Mouse (Mus musculus) MEL (cell line): ENCODE data around the gene 4930539E08Rik. TPM values are rescaled to one million over a fixed set of nuclear protein-coding genes. Genes with fewer than 3 reads are reported as not detected.
A peak's percentile ranks its signal among the peaks of the same experiment; 100 is the strongest.

Experiments used
- DNase-seq: peaks from one replicate; pipeline ENCODE4 v3.0.0; 2011; ENCODE audit warnings: low read depth, low spot score
- H3K27ac ChIP-seq: 2 replicates; pipeline ENCODE4 v1.5.1; 2012; ENCODE audit warnings: low read depth, mild to moderate bottlenecking, control low read depth, low read length, moderate library complexity; ENCODE audit not compliant: control insufficient read depth
- H3K27me3 ChIP-seq, 2 experiments: fragments of 150-350 bp in 1 of 2; sonication (generic) in 1 of 2; 2 replicates each; pipeline ENCODE4 v1.6.1; 2012; ENCODE audit warnings: low read length in 2 of 2, mild to moderate bottlenecking in 2 of 2, improper control_type of control experiment in 1 of 2, moderate library complexity in 1 of 2; ENCODE audit not compliant: insufficient read depth in 2 of 2, control insufficient read depth in 1 of 2
- H3K36me3 ChIP-seq, 2 experiments: 2 replicates each; pipeline ENCODE4 v1.6.1; 2012 to 2014; ENCODE audit warnings: low read length in 2 of 2, improper control_type of control experiment in 1 of 2, inconsistent platforms in 1 of 2, mild to moderate bottlenecking in 1 of 2; ENCODE audit not compliant: insufficient read depth in 2 of 2, control insufficient read depth in 1 of 2
- H3K4me1 ChIP-seq, 2 experiments: fragments of 150-350 bp in 1 of 2; sonication (generic) in 1 of 2; 2 replicates each; pipeline ENCODE4 v1.6.1; 2012; ENCODE audit warnings: low read length in 2 of 2, improper control_type of control experiment in 1 of 2, mild to moderate bottlenecking in 1 of 2; ENCODE audit not compliant: insufficient read depth in 2 of 2, control insufficient read depth in 1 of 2
- H3K4me3 ChIP-seq, 2 experiments: fragments of 150-350 bp in 1 of 2; sonication (generic) in 1 of 2; 2 replicates each; pipeline ENCODE4 v1.5.1; 2012; ENCODE audit warnings: low read depth in 2 of 2, low read length in 2 of 2, mild to moderate bottlenecking in 2 of 2, moderate library complexity in 2 of 2, control low read depth in 1 of 2, improper control_type of control experiment in 1 of 2; ENCODE audit not compliant: control insufficient read depth in 1 of 2, insufficient read depth in 1 of 2
- H3K79me2 ChIP-seq: 2 replicates; pipeline ENCODE4 v1.6.1; 2012; ENCODE audit warnings: mild to moderate bottlenecking, low read length, moderate library complexity; ENCODE audit not compliant: control insufficient read depth, poor library complexity, insufficient read depth
- H3K9ac ChIP-seq: 2 replicates; pipeline ENCODE4 v1.6.1; 2012; ENCODE audit warnings: low read depth, mild to moderate bottlenecking, control low read depth, low read length, moderate library complexity; ENCODE audit not compliant: control insufficient read depth, poor library complexity, severe bottlenecking
- H3K9me3 ChIP-seq: fragments of 150-350 bp; sonication (generic); replicated peaks from 2 replicates; pipeline ENCODE4 v1.6.1; 2012; ENCODE audit warnings: mild to moderate bottlenecking, low read length, improper control_type of control experiment, moderate library complexity; ENCODE audit not compliant: insufficient read depth
- BHLHE40 ChIP-seq: IDR thresholded peaks from 2 replicates; pipeline ENCODE4 v1.6.1; 2012; ENCODE audit warnings: low read depth, mild to moderate bottlenecking, inconsistent platforms, low read length, improper control_type of control experiment, borderline replicate concordance
- CHD1 ChIP-seq: IDR thresholded peaks from 2 replicates; pipeline ENCODE4 v1.6.1; 2012; ENCODE audit warnings: low read depth, mild to moderate bottlenecking, inconsistent platforms, low read length, improper control_type of control experiment
- CHD2 ChIP-seq: IDR thresholded peaks from 2 replicates; pipeline ENCODE4 v1.6.1; 2011; ENCODE audit warnings: low read length, improper control_type of control experiment
- CTCF ChIP-seq, 3 experiments: IDR thresholded peaks in 2 of 3; conservative IDR thresholded peaks in 1 of 3; 2 replicates each; pipeline ENCODE4 v1.5.1; 2011 to 2012; ENCODE audit warnings: low read length in 3 of 3, low read depth in 2 of 3, mild to moderate bottlenecking in 2 of 3, improper control_type of control experiment in 1 of 3, inconsistent platforms in 1 of 3, mixed read lengths in 1 of 3, moderate library complexity in 1 of 3; ENCODE audit not compliant: control insufficient read depth in 1 of 3, insufficient read depth in 1 of 3, poor library complexity in 1 of 3, severe bottlenecking in 1 of 3
- E2F4 ChIP-seq: IDR thresholded peaks from 2 replicates; pipeline ENCODE4 v1.6.1; 2011; ENCODE audit warnings: low read depth, low read length, improper control_type of control experiment, borderline replicate concordance
- ELF1 ChIP-seq: IDR thresholded peaks from 2 replicates; pipeline ENCODE4 v1.6.1; 2014; ENCODE audit warnings: low read depth, mild to moderate bottlenecking, inconsistent platforms, low read length, improper control_type of control experiment, moderate library complexity
- ETS1 ChIP-seq: IDR thresholded peaks from 2 replicates; pipeline ENCODE4 v1.6.1; 2012; ENCODE audit warnings: low read depth, mild to moderate bottlenecking, inconsistent platforms, low read length, improper control_type of control experiment, moderate library complexity
- GABPA ChIP-seq: IDR thresholded peaks from 2 replicates; pipeline ENCODE4 v1.6.1; 2012; ENCODE audit warnings: low read depth, mild to moderate bottlenecking, inconsistent platforms, low read length, improper control_type of control experiment, moderate library complexity
- GATA1 ChIP-seq: IDR thresholded peaks from 2 replicates; pipeline ENCODE4 v1.6.1; 2011; ENCODE audit warnings: low read depth, low read length, improper control_type of control experiment
- JUND ChIP-seq: IDR thresholded peaks from 2 replicates; pipeline ENCODE4 v1.6.1; 2011; ENCODE audit warnings: low read depth, mild to moderate bottlenecking, improper control_type of control experiment, low read length
- KAT2A ChIP-seq: conservative IDR thresholded peaks from 2 replicates; pipeline ENCODE4 v1.6.1; 2012; ENCODE audit warnings: low read depth, low read length, improper control_type of control experiment, inconsistent platforms
- MAFK ChIP-seq: IDR thresholded peaks from 2 replicates; pipeline ENCODE4 v1.6.1; 2011; ENCODE audit warnings: low read depth, mild to moderate bottlenecking, low read length, improper control_type of control experiment, borderline replicate concordance
- MAZ ChIP-seq: IDR thresholded peaks from 2 replicates; pipeline ENCODE4 v1.6.1; 2012; ENCODE audit warnings: low read depth, mild to moderate bottlenecking, inconsistent platforms, low read length, improper control_type of control experiment
- MEF2A ChIP-seq: IDR thresholded peaks from 2 replicates; pipeline ENCODE4 v1.6.1; 2014; ENCODE audit warnings: low read depth, mild to moderate bottlenecking, inconsistent platforms, low read length, improper control_type of control experiment; ENCODE audit not compliant: poor library complexity, insufficient replicate concordance, severe bottlenecking; ENCODE audit errors: extremely low read depth
- MXI1 ChIP-seq: IDR thresholded peaks from 2 replicates; pipeline ENCODE4 v1.6.1; 2011; ENCODE audit warnings: mild to moderate bottlenecking, low read depth, low read length, improper control_type of control experiment
- MYB ChIP-seq: IDR thresholded peaks from 2 replicates; pipeline ENCODE4 v1.6.1; 2011; ENCODE audit warnings: mild to moderate bottlenecking, low read depth, low read length, improper control_type of control experiment
- MYC ChIP-seq: IDR thresholded peaks from 2 replicates; pipeline ENCODE4 v1.6.1; 2011; ENCODE audit warnings: low read depth, mild to moderate bottlenecking, low read length, improper control_type of control experiment, moderate library complexity
- NELFE ChIP-seq: IDR thresholded peaks from 2 replicates; pipeline ENCODE4 v1.6.1; 2011; ENCODE audit warnings: low read depth, low read length, improper control_type of control experiment
- NRF1 ChIP-seq: IDR thresholded peaks from 2 replicates; pipeline ENCODE4 v1.6.1; 2014; ENCODE audit warnings: low read depth, mild to moderate bottlenecking, inconsistent platforms, low read length, improper control_type of control experiment, moderate library complexity; ENCODE audit not compliant: poor library complexity, insufficient read depth, severe bottlenecking
- POLR2A ChIP-seq, 2 experiments: IDR thresholded peaks; 2 replicates each; pipeline ENCODE4 v1.6.1; 2011 to 2012; ENCODE audit warnings: low read length in 2 of 2, mild to moderate bottlenecking in 2 of 2, control low read depth in 1 of 2, improper control_type of control experiment in 1 of 2, low read depth in 1 of 2, moderate library complexity in 1 of 2; ENCODE audit not compliant: control insufficient read depth in 1 of 2, insufficient read depth in 1 of 2, poor library complexity in 1 of 2
- POLR2AphosphoS2 ChIP-seq: IDR thresholded peaks from 2 replicates; pipeline ENCODE4 v1.6.1; 2011; ENCODE audit warnings: low read length, improper control_type of control experiment
- POLR2AphosphoS5 ChIP-seq: IDR thresholded peaks from 2 replicates; pipeline ENCODE4 v1.6.1; 2012; ENCODE audit warnings: low read depth, borderline replicate concordance, mild to moderate bottlenecking, inconsistent platforms, low read length, moderate library complexity, mixed read lengths
- RAD21 ChIP-seq: IDR thresholded peaks from 2 replicates; pipeline ENCODE4 v1.6.1; 2011; ENCODE audit warnings: mild to moderate bottlenecking, low read depth, low read length, improper control_type of control experiment
- RCOR1 ChIP-seq: IDR thresholded peaks from 2 replicates; pipeline ENCODE4 v1.6.1; 2012; ENCODE audit warnings: low read depth, mild to moderate bottlenecking, inconsistent platforms, low read length, improper control_type of control experiment
- SIN3A ChIP-seq: IDR thresholded peaks from 2 replicates; pipeline ENCODE4 v1.6.1; 2012; ENCODE audit warnings: low read length, improper control_type of control experiment, inconsistent platforms
- SMC3 ChIP-seq: IDR thresholded peaks from 2 replicates; pipeline ENCODE4 v1.6.1; 2011; ENCODE audit warnings: low read depth, low read length, improper control_type of control experiment
- TAL1 ChIP-seq: IDR thresholded peaks from 2 replicates; pipeline ENCODE4 v1.6.1; 2012; ENCODE audit warnings: mild to moderate bottlenecking, inconsistent platforms, low read length, moderate library complexity, mixed read lengths
- TBP ChIP-seq: IDR thresholded peaks from 2 replicates; pipeline ENCODE4 v1.8.0; 2011; ENCODE audit warnings: low read depth, low read length, improper control_type of control experiment
- TCF12 ChIP-seq: IDR thresholded peaks from 2 replicates; pipeline ENCODE4 v1.6.1; 2014; ENCODE audit warnings: low read depth, mild to moderate bottlenecking, inconsistent platforms, low read length, improper control_type of control experiment, moderate library complexity
- ZC3H11A ChIP-seq: IDR thresholded peaks from 2 replicates; pipeline ENCODE4 v1.6.1; 2012; ENCODE audit warnings: low read depth, mild to moderate bottlenecking, inconsistent platforms, low read length, improper control_type of control experiment
- ZKSCAN1 ChIP-seq: IDR thresholded peaks from 2 replicates; pipeline ENCODE4 v1.6.1; 2012; ENCODE audit warnings: low read depth, mild to moderate bottlenecking, inconsistent platforms, low read length, improper control_type of control experiment, moderate library complexity
- ZMIZ1 ChIP-seq: IDR thresholded peaks from 2 replicates; pipeline ENCODE4 v1.6.1; 2012; ENCODE audit warnings: low read depth, mild to moderate bottlenecking, inconsistent platforms, low read length, improper control_type of control experiment, moderate library complexity
- ZNF384 ChIP-seq: IDR thresholded peaks from 2 replicates; pipeline ENCODE4 v1.6.1; 2012; ENCODE audit warnings: low read depth, mild to moderate bottlenecking, inconsistent platforms, low read length, improper control_type of control experiment
- polyA plus RNA-seq, 2 experiments: library from polyadenylated mRNA; stranded (reverse) in 1 of 2; unstranded in 1 of 2; fragments of >175 nt in 1 of 2; fragments of >200 nt in 1 of 2; gene quantifications; 2 replicates each; pipeline versions ENCODE4 v1.2.1 to v1.2.4; 2012; ENCODE audit warnings: low replicate concordance in 2 of 2, low read depth in 1 of 2; ENCODE audit not compliant: insufficient read length in 2 of 2, insufficient read depth in 1 of 2, missing spikeins in 1 of 2
- total RNA-seq: library from RNA; depleted of rRNA; stranded (reverse); fragments of 300-350 nt; gene quantifications from 2 replicates; pipeline ENCODE4 v1.2.3, GENCODE M21; 2012

The 4930539E08Rik gene
- total and polyA plus RNA-seq, 3 experiments: 0.01 to 0.04 TPM; not detected in 1

GRCm38 (mm10) chr17:28896095-28896780, 18.9 kb downstream of the 4930539E08Rik start (continued):
- TF ChIP-seq JUND: no peak
- no peak; the same call in 1 of the 2 replicates for TF ChIP-seq POLR2AphosphoS2

DNA sequence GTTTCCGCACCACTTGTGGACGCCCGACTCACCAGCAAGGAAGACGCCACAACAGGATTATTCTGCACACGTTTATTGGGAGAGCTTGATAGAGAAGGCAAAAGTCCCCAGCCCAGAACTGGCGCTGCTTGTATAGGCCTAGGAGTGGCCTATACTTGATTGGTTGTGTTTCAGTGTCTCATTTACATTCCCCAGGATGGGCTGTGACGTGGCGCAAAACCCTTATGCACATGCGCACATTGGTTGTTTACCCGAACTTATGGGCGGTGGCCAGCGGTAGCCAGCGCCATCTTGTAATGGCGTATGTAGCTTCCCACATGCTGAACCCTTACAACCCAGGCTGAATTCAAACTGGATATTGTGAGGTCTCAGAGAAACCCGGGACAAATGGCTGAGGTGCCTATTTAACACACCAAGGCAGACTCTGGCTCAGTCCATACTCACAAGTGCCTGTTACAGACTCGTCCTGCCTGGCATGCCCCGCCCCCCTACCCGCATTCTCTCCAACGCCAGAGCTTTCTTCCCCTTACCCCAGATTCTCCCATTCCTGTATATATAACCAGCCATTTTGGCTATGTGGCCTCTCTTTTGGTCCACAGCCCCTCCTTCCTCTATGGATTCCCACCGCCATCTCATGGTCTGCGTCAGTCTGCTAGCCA, 19.8 kb downstream of the 4930539E08Rik start:
- Histone ChIP-seq H3K27ac (peak overlapping the region; percentile 98), H3K9ac (peak overlapping the region; percentile 94), H3K4me3 (peak overlapping the region; percentile 77 to 91), H3K79me2 (peaks cover 12% of the 10 kb centered on the region), H3K27me3 (no peaks in the 10 kb centered on the region), H3K4me1 (peaks cover 3 to 10% of the 10 kb centered on the region in 2 experiments), H3K36me3 (peaks cover 0 to 10% of the 10 kb centered on the region in 2 experiments; a peak in 2 of 4 replicates), H3K9me3 (no peaks in the 10 kb centered on the region)
- peak; percentile 98 for DNase-seq
- no peak for TF ChIP-seq MEF2A
- TF ChIP-seq MXI1: peak; percentile 60; the same call in 1 of the 2 replicates
- TF ChIP-seq TCF12: peak; percentile 62; the same call in 1 of the 2 replicates
- TF ChIP-seq TAL1: no peak
- TF ChIP-seq CTCF (IDR thresholded peaks at IDR 0.05 in 2 of 3, conservative IDR thresholded peaks at IDR 0.05 in 1 of 3; ENCODE audit: control insufficient read depth in 1 of 3, insufficient read depth in 1 of 3, low read depth in 2 of 3, low read length in 3 of 3, poor library complexity in 1 of 3, severe bottlenecking in 1 of 3): no peak
- TF ChIP-seq RCOR1: 0 out of 2 replicates have a peak, but pooled peaks have one; percentile 11
- peak; percentile 96 for TF ChIP-seq TBP
- TF ChIP-seq JUND: no peak
- TF ChIP-seq BHLHE40: no peak
- no peak for TF ChIP-seq GABPA
- TF ChIP-seq POLR2A (IDR thresholded peaks at IDR 0.05; ENCODE audit: control insufficient read depth in 1 of 2, insufficient read depth in 1 of 2, low read depth in 1 of 2, low read length in 2 of 2, poor library complexity in 1 of 2): peak; percentile 65 to 86
- TF ChIP-seq ZNF384: no peak
- peak; percentile 94 for TF ChIP-seq NELFE
- peak; percentile 98 for TF ChIP-seq ZMIZ1
- TF ChIP-seq MYB: no peak
- 0 out of 2 replicates have a peak, but pooled peaks have one; percentile 8 for TF ChIP-seq GATA1
- TF ChIP-seq POLR2AphosphoS5: no peak
- TF ChIP-seq E2F4: 0 out of 2 replicates have a peak, but pooled peaks have one; percentile 43
- TF ChIP-seq MAZ: peak; percentile 74; the same call in 1 of the 2 replicates
- TF ChIP-seq RAD21: no peak
- peak; percentile 9; the same call in 1 of the 2 replicates for TF ChIP-seq ZC3H11A
- peak; percentile 71 for TF ChIP-seq NRF1
- TF ChIP-seq CHD1: peak; percentile 28; the same call in 1 of the 2 replicates
- no peak for TF ChIP-seq SMC3
- TF ChIP-seq CHD2: no peak
- peak; percentile 31; the same call in 1 of the 2 replicates for TF ChIP-seq ELF1
- peak; percentile 79 for TF ChIP-seq POLR2AphosphoS2
- TF ChIP-seq MAFK: no peak
- no peak; the same call in 1 of the 2 replicates for TF ChIP-seq KAT2A
- no peak for TF ChIP-seq ZKSCAN1
- peak; percentile 24; the same call in 1 of the 2 replicates for TF ChIP-seq ETS1
- TF ChIP-seq SIN3A: peak; percentile 72
- peak; percentile 99 for TF ChIP-seq MYC
